Mouse (Mus musculus): ENCODE results near the gene Tnr. TPM values are rescaled to one million over a fixed set of nuclear protein-coding genes. Genes with fewer than 3 reads are reported as not detected.

The Tnr gene
- polyA plus RNA-seq (2012; rRNA removed): 29.9 and 32.6 TPM in 2 replicates

DNA sequence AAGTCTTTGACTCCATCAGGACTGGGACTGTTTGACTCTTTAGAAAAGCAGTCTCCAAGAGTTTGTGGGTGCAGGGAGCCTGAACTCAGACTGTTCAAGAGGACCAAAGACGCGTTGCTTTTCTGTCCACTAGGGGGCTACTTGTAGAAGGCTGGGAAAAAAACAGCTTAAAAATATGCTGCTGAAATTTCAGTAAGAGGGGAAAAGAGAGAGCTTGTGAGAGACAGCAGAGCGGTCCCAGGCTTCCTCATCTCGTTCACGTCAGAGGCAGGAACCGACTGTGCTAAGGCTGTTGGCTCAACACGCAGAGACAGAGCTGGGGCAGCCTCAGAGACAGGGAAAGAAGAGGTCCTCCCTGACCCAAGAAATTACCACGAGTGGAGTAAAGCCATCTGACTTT lies at the start of gene Tnr:
Tnr (plus strand) TSS at position 192 of the 400 bp plus-strand sequence.
- DNase-seq (ENCODE audit: extremely low spot score in 1 of 2, low spot score in 1 of 2): peak; percentile 79 to 94

DNA sequence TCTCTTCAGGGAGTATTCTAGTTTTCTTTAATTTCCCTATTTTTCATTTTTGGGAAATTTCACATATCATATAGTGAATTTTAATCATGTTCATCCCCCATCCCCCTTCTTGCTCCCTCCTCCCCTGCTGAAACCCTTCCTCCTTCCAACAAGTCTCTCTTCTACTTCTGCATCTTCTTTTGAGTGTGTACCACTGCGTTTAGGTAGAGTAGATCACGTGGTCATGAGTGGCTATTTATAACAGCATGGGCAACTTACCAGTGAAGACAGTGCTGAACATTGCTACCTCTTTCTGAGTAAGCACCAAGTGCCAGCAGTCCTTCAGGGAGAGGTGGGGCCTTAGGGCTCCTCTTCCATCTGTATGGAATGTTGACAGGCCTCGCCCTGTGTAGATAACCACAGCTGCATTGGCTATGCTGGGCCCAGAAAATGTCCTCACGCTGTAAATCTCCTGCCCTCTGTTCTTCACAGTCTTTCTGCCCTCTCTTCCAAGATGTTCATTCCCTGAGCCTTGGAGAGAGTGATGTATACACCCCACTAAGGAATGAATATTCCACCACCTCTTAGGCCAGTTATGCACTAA lies 33.6 kb upstream of the Tnr start:
- no peak for DNase-seq (ENCODE audit: extremely low spot score in 1 of 2, low spot score in 1 of 2)

DNA sequence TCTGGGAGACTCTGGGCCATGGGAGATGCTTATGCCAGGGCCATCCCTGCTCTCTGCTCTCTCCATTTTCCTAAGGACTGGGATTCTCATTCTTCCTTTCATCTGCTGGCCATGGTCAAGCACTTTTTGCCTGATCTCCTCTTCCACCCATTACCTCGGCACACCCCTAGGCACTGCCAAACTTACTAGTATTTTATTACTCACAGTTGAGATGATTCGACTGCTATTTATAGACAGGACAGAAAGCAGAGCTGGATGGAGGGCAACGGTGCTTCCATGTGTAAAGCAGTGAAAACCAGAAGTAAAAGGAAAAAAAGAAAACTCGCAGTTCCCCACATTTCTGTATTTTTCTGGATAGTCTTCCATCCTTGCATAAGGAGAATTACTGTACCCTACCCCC lies 31.0 kb upstream of the Tnr start:
- no peak for DNase-seq (ENCODE audit: extremely low spot score in 1 of 2, low spot score in 1 of 2)

DNA sequence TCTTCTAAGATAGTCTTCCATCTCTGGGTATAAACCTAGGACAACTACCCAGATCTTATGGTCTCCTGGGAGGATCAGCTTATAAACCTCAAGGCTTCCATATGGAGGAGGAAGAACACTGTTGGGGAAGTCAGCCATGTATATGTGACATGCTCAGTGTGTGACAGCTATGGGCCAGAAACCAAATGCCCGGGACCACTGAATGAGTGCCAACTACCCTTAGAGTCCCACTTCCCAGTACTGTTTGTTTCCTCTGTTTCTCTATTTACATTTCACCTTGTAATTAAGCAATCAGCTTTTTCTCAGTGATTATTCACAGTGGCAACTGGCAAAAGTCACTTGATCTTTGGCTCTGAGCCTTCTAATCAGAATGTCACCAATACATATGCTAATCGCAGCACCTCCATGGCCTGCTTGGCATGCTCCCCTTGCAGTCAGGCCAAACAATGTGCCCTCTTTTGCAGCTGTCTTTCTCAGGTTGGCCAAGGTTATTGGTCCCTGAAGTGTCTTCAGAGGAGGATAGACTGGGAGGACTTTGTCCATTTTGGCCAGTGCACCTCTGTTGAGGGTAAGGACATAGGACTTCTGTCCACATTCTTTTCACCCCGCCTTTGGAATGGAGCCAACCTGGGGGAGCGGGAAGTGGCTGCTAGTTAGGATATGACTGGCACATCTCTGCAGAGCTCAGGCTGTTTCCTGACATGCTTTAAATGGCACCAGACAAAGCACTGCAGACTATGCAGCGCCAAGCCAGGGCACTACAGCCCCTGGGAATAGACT lies 29.7 kb upstream of the Tnr start:
- no peak for DNase-seq (ENCODE audit: extremely low spot score in 1 of 2, low spot score in 1 of 2)

DNA sequence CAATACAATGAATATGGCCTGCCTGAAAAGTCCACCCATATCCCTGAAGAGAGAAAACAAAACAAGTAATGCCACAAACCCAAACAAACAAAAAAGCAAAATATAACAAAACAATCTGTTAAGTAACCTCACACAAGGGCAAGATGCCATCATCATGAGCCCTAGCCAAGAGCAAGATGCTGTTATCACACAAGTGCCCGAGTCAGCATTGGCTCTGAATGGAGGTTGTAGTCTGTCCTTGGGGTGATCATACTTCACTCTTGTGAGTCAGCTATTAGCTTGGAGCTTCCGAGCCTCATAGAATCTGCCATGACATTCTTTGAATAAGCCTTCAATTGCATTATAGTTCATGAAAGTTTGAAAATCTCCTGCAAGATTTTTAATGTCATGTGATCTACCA lies 25.3 kb upstream of the Tnr start:
- DNase-seq (ENCODE audit: extremely low spot score in 1 of 2, low spot score in 1 of 2): no peak

DNA sequence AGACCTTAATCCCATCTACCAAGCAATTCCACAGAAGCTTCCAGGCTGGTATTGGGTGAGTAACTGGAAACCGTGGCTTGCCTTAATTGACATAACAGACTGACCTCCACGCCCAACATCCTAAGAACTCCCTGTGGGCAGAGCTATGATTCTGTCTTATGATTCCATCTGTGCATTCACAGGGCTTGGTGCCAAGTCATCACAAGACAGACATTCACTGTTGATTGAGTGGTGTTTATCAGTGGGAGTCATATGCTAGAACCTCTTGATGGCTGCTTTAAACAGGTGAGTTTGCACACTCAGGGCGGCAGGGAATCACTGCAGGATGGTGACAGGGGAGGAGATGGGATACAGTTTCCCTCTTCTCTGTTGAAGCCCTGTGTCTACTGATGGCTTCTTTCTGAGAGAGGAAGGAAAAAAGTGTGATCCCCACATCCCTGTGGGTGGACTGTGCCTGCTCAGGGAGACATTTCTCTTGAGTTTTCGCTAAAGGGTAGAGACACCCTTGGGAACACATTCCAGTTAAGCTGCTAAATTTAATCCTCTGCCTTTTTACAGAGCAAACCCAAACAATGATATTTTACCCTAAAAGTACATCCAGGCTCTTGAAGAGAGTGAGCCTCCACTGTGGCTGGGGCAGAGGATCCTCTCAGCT lies 23.6 kb upstream of the Tnr start:
- peak; percentile 60 to 64 for DNase-seq (ENCODE audit: extremely low spot score in 1 of 2, low spot score in 1 of 2)

DNA sequence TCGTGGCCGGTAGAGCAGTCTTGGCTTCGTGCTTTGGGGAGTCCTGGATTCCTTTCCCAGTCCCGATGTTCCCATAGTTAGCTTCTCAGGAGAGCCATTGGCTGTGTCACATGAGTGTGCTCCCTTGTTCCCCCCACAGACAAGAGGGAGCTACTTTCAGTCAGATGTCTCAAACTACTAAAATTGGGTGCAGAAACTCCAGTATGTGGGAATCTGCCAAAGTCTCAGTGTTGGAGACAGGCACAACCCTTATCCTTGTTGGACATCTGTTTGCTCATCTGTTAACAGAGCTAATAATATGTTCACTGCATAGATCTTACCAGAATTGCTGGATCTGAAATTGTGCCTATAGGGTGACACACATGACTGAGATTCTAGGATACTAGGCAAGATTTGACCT lies 21.7 kb upstream of the Tnr start:
- DNase-seq (ENCODE audit: extremely low spot score in 1 of 2, low spot score in 1 of 2): no peak

DNA sequence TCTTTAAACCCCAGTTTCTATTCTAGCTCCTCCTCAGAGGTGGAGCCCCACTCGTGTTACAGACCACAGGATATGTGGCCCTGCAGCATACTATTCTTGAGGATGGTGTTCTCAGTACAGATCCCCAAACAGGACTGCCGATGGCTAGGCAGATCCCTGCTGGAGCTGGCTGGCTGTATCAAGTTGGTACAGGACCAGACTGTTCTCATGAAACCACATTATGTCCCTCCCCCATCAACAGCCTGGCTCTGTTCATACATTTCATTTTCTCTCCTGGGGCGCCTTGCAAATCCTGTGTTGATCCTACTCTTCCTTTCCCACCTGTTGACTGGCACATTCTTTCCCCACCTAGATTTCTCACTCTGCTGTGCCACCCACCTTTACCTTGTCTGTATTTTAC lies 12.9 kb upstream of the Tnr start:
- DNase-seq (ENCODE audit: extremely low spot score in 1 of 2, low spot score in 1 of 2): no peak

DNA sequence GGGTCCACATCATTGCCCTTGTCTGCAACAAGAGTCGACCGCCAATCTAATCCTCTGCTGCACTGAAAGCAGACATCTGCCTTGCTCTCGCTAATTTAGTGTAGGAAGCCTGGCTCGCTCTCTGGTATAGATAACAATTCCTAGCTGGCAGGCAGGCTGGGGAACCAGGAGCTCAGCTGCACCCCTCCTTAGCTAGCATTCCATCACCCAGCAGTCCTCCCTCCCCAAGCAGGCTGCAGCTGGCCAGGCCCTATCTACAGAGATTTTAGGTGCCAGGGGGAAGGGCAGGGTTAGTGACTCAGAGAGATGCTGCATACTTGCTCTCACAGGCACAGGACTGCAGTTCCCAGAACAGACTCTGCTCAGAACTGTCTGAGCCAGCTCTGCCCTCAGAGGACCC lies 5.9 kb upstream of the Tnr start:
- peak; percentile 28 to 67 for DNase-seq (ENCODE audit: extremely low spot score in 1 of 2, low spot score in 1 of 2)

DNA sequence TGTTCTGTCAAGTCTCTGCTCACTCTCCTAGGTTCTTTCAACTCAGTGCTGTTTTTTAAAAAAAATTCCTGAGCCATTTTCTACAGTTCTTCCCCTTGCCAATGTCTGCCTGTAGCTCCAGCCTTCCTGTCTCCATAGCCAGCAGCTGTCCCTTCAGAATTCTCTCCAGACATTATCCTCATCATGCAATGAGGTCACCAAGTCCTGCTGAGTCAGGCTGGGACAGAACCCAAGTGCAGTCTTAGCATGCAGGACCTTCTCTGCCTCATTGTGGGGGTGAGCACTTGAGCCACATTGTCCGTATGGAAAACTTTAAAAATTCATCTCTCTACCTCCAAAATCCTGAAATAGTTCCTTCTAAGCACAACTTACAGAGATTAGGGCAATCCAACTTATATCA lies 4.4 kb upstream of the Tnr start:
- DNase-seq (ENCODE audit: extremely low spot score in 1 of 2, low spot score in 1 of 2): no peak

DNA sequence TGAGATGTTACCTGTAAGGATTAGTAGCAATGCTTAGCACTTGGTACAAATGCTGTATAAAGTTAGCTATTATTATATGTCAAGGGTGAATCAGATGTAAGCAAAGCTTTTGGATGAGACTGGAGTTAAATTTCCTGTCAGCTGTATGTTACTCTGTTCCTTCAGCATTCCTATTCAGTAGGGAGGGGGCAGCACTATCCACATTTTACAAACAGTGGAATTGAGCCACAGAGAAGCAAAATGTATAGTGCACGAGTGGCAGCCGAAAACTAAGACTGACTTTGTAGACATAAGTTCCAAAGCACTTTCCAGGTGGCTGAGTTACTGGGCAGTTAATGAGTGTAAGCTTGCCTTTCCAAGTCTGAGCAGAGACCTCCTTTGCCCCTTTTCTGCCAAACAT lies 500 bp upstream of the Tnr start:
- no peak for DNase-seq (ENCODE audit: extremely low spot score in 1 of 2, low spot score in 1 of 2)

DNA sequence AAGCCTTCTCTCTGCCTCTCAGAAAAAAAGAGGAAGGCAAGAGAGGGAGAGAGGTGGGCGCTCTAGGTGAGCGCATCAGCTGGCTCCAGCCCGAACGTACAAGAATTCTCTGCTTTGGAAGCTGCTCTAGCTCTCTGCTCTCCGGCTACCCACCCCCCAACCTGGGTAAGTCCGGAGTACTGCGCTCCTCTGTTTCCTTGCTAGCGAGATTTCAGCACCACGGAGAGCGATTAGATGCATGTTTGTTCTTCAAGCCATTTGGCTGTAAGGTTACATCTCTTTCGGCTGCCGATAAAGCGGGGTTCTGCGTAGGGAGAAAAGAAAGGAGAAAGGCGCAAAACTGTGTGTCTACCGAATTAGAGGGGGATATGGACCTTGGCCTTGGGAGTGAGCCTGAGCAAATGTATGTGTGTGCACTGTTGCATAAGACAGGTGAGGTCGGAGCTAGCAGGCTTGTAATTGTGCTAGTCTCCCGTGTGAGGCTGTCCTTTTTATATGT lies 531 bp downstream of the Tnr start:
- DNase-seq (ENCODE audit: extremely low spot score in 1 of 2, low spot score in 1 of 2): peak in 1 of 2 experiments; percentile 66

DNA sequence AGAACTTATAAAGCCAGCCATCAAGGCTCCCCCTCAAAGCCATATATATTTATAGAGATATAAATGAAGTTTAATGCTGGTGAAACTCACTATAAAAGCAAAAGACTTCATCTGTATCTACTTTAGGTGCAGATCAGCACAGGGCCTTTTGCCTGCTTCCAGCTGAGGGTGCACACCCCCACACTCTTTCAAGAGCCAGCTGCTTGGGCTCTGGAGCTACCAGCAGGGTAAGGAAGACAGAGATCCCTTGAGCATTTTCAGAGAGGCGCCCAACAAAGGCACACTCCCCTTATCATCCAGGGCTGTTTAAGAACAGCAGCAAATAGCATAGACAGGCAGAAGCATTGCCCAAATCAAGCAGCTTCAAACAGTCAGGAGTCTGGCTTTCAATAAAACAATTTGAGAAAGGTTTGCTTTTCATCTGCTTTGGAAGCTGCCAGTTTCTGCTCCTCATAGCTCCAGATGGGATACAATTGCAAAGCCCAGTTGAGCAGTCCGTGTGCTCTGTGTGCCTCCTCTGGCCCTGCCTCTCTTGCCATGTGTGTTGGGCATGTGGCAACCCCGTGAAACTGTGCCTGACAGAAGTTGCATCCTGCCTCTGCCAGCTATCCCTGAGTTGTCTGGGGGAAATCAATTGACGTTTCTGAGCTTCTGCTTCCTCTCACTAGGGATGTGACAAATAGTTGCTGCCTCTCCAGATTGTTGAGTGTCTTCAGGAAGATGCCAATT lies 9.4 kb downstream of the Tnr start:
- no peak for DNase-seq (ENCODE audit: extremely low spot score in 1 of 2, low spot score in 1 of 2)

DNA sequence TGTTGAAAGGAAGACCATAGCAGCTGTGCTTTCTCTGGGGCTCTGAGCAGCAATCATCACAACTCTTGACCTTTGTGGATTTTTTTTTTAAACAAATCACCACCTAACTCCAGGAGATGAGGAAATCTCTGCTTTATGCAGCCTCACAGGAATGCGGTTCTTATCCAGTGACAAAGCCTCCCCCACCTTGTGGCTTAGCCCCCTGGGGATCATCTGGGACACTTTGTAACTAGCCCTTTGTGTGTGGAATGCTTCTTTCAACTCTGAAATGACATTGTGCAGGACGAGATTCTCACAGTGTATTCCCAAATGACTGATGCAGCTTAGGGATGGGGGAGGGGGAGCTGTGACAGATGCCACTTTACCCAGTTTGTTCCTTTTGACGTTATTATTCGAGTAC lies 12.0 kb downstream of the Tnr start:
- DNase-seq (ENCODE audit: extremely low spot score in 1 of 2, low spot score in 1 of 2): no peak

DNA sequence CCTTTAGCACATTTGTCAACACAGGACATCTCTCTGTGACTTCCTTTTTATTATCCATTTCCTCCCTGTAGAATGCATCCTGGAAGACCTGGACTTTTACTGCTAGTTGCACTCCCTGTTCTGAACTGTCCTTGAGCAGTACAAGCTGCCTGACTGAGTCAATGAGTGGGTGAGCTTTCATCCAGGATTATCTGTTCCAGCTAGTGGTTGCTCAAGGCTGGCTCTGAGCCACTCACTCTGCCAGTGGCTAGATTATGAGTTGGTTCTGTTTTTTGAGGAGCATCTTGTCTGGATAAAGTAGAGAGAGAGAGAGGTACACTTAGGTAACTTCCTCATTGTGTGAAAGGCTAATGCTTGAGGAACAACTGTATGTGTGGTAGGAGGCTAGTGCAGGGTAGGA lies 14.0 kb downstream of the Tnr start:
- no peak for DNase-seq (ENCODE audit: extremely low spot score in 1 of 2, low spot score in 1 of 2)

DNA sequence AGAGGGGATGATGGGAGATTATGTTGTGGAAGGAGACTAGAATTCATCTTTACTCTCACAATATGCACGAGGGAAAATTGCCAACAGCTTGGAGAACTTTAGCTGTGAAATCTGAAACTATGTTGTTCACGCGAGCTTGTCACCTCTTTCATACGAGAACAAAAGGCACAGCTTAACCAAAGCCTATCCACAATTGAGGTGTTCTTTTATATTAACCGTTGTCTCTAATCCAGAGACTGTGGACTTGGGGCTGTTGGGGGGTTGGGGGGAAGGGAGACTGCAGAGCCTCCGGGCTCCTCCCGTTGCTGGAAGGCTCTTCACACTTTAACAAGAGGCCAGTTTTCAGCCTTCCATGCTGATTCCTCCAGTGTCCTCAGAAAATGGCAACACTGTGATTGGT lies 14.5 kb downstream of the Tnr start:
- DNase-seq (ENCODE audit: extremely low spot score in 1 of 2, low spot score in 1 of 2): no peak

DNA sequence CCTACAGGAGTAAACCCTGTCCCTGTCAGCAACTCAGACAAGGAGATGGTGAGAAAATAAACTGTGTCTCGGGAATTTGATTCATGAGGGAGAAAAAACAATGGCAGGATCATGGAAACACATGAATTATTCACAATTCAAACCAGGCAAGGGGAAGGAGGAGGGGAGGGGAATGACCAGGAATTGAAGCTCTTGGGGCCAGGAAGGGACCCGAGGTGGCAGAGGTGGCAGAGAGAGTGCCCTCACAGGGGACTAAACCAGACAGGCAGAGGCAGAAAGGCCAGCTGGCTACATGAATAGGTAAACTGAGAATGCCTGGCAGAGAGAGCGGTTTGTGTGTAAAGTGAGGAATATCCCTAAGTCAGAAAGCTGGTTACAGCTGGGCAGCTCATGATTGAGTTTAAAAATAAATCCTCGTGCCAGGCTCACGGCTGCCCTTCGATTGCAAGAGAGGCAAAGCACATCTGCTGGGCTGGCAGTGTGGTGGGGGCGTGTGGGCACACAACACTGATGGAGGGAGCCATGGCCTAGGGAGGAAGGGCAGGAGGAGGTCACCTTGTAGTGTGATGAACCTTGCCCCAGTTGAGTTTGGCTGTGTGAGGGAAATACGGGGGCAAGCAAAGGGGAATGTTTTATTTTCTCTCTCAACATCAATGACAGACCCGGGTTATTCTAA lies 22.0 kb downstream of the Tnr start:
- DNase-seq (ENCODE audit: extremely low spot score in 1 of 2, low spot score in 1 of 2): no peak

DNA sequence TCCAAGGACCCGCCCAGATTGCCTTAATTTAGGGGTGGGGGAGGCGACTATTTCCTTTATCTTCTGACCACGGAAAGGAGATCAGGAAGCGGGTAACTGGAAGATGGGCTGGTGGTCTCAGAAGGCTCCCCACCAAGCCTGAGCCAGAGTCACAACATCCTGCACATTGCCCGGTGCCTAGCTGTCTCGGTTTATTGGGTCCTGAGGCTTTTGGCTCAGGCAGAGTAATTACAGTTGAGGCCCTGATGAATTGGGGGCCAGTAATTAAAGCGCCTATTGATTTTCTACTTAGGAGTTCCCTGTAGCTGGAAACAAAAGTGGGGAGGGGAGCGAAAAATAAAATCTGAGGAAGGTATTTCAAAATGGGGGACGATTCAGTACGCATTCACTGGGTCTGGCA lies 27.5 kb downstream of the Tnr start:
- DNase-seq (ENCODE audit: extremely low spot score in 1 of 2, low spot score in 1 of 2): no peak

DNA sequence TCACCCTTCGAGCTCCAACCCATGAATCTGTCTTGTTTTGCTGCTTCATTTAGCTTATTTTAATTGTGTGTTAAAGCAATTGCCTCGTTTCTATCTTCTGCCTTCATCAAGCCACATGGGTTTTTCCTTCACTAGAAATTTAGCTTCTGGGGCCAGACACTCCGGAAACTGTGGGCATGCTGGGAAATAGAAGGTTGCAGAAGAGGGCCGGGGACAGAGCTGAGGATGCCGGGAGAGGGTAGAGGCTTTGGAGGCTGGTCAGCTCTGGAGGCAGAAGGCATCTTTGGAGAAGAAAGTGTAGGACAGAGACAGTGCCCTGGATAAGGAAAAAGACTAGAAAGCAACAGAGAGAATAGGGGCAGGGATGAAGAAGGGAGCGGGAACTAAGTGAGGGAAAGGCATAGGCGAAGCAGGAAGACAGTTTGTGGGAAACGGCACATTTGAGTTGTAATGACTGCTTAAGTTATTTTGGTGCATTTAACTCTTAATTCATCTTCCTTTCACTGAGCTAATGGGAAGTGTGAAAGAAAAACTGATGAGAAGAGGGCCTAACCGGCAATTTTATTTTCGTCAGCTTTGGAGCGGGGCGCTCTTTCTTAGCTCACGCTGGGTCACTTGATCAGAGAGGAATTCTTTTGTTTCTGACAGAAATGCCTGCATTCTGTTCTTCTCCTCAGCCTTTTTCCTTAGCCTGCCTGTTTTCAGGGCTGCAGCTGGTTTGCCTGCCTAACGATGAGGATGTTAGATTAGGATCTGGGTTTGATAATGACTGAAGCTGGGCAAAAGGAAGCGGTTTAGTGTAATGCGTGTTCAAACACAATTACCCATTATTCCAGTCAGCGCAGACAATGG lies 28.2 kb downstream of the Tnr start:
- DNase-seq (ENCODE audit: extremely low spot score in 1 of 2, low spot score in 1 of 2): no peak

DNA sequence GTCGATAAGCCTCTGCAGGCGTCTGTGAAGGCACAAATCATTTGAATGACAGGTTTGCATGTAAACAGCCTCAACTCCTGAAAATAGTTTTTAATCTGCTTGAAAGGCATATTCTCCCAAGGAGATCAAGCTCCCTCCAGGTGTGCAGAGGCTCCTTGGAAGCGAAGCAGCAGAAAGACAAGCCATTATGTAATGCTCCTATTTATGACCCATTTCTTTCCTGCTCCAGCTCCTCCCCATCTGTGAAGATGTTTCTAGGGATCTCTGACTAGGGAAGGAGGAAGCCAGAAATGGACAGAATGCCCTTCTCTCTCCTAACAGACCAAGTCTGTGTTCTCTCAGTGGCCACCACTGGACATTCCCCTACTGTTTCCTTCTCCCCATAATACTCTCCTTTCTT lies 38.0 kb downstream of the Tnr start:
- no peak for DNase-seq (ENCODE audit: extremely low spot score in 1 of 2, low spot score in 1 of 2)

Measured in frontal cortex, adult 2 months (tissue).